Mouse (Mus musculus): ENCODE measurements around the gene Gm11032. TPM values are rescaled to one million over a fixed set of nuclear protein-coding genes. Genes with fewer than 3 reads are reported as not detected.

The Gm11032 gene
- polyA plus RNA-seq, 1 experiment from 2014 or later = not detected

DNA sequence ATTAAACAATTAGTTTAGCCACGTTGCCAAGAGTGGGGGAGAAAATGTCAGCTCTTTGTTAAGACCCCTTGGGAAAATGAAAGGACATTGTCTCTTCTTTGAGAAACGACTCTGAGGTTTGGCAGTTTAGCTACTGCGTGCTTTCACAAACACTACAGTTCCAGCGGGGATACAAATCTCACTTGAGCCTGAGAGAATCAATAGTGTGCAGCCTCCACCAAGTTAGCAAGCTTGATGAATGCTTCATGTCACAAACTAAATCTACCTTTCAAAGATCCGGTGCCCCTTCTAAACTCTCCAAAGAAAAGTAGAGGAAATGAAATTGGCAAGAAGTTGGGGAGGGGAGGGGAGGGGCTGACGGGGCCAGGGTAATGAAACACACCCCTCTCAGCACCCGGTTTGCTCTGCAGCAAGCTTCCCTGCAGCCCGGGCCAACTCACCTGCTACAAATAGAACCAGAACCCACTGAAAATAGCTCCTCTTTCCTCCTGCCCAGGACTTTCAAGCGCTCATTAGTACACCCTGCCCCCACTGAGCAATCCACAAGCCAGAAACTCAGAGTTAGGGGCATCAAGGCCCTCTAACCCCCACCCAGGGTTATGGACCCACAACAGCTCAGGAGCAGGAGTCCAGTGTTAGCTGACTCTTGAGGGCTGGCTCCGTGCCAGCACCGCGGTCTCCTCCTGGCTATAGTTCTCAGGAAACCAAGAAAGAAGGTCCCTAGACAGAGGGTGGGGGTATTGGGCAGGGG lies 17.0 kb upstream of the Gm11032 start:
- peak overlapping the region; percentile 38 for H3K4me2 ChIP-seq
- ATAC-seq = peak; percentile 36; the same call in 1 of the 2 replicates
- no peak overlapping the region for H3K9ac ChIP-seq
- no peaks in the 10 kb centered on the region for H3K9me3 ChIP-seq (replicated peaks)
- 19% methylated on average over 12 of the region's 12 CpGs for WGBS
- H3K36me3 ChIP-seq (ENCODE audit: poor library complexity, severe bottlenecking) = no peaks in the 10 kb centered on the region
- H3K4me1 ChIP-seq = peaks cover 18% of the 10 kb centered on the region
- H3K27ac ChIP-seq = no peak overlapping the region; the same call in 1 of the 2 replicates
- H3K27me3 ChIP-seq = no peaks in the 10 kb centered on the region
- no peak overlapping the region for H3K4me3 ChIP-seq

- Histone ChIP-seq H3K9ac (no peak overlapping the region), H3K4me1 (peaks cover 18% of the 10 kb centered on the region), H3K36me3 (ENCODE audit: poor library complexity, severe bottlenecking) (no peaks in the 10 kb centered on the region), H3K27me3 (no peaks in the 10 kb centered on the region), H3K9me3 (replicated peaks) (no peaks in the 10 kb centered on the region), H3K4me3 (no peak overlapping the region), H3K27ac (no peak overlapping the region), H3K4me2 (no peak overlapping the region)
- WGBS = 74% methylated on average over 6 of the region's 6 CpGs
- ATAC-seq = no peak
Measured at GRCm38 (mm10) chr11:4604441-4604840, 15.4 kb upstream of the Gm11032 start.

GRCm38 (mm10) chr11:4605414-4605813 lies 14.5 kb upstream of the Gm11032 start:
- ATAC-seq = no peak

GRCm38 (mm10) chr11:4606541-4606940 lies 13.3 kb upstream of the Gm11032 start:
- ATAC-seq = no peak
- Histone ChIP-seq H3K27ac (no peak overlapping the region), H3K27me3 (no peaks in the 10 kb centered on the region), H3K4me1 (peaks cover 18% of the 10 kb centered on the region), H3K9ac (no peak overlapping the region), H3K36me3 (ENCODE audit: poor library complexity, severe bottlenecking) (no peaks in the 10 kb centered on the region), H3K4me2 (no peak overlapping the region), H3K4me3 (no peak overlapping the region), H3K9me3 (replicated peaks) (no peaks in the 10 kb centered on the region)
- WGBS = 84% methylated on average over 1 of the region's 1 CpGs

More at GRCm38 (mm10) chr11:4605414-4605813, 14.5 kb upstream of the Gm11032 start:
- Histone ChIP-seq H3K9ac (no peak overlapping the region), H3K4me1 (peaks cover 18% of the 10 kb centered on the region), H3K4me3 (no peak overlapping the region), H3K9me3 (replicated peaks) (no peaks in the 10 kb centered on the region), H3K27me3 (no peaks in the 10 kb centered on the region), H3K27ac (no peak overlapping the region), H3K4me2 (no peak overlapping the region), H3K36me3 (ENCODE audit: poor library complexity, severe bottlenecking) (no peaks in the 10 kb centered on the region)
- WGBS = 59% methylated on average over 7 of the region's 7 CpGs

- Histone ChIP-seq H3K36me3 (ENCODE audit: poor library complexity, severe bottlenecking) (no peaks in the 10 kb centered on the region), H3K27ac (no peak overlapping the region), H3K27me3 (no peaks in the 10 kb centered on the region), H3K4me2 (no peak overlapping the region), H3K9me3 (replicated peaks) (no peaks in the 10 kb centered on the region), H3K4me1 (no peaks in the 10 kb centered on the region), H3K9ac (no peak overlapping the region), H3K4me3 (no peak overlapping the region)
- WGBS = 82% methylated on average over 2 of the region's 2 CpGs
- no peak for ATAC-seq
Measured at GRCm38 (mm10) chr11:4611904-4612303, 8.0 kb upstream of the Gm11032 start.

DNA sequence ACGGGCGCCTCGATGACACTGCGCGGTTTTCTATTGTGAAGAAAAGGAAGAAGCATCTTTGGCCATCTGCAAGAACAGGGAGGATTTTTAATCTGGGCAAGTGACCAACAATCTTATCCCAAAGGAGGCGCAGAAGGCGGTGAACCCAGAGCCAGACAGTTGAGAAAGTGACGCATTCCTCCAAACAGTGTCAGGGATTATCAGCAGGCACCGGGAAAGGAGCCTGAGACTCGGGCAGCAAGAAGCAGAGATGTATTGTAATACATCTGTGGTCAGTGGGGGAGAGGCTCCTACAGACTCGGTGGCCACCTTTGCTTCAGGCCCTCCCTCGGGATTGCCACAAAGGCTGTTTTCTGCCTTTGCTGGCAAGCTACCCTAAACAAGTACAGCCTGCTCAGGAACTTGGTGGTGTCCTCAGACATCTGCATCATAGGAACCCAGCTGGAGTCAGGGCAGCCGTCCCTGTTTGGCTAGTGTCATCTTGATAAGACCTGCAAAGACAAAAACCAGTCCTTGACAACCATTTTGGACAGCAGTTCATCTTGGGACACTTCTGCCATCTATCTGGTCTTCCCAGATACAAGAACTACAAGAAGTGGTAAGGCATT lies 738 bp downstream of the Gm11032 start:
- 60% methylated on average over 13 of the region's 13 CpGs for WGBS
- no peaks in the 10 kb centered on the region for H3K9me3 ChIP-seq (replicated peaks)
- H3K4me1 ChIP-seq = no peaks in the 10 kb centered on the region
- H3K4me2 ChIP-seq = no peak overlapping the region
- no peak overlapping the region for H3K9ac ChIP-seq
- no peaks in the 10 kb centered on the region for H3K27me3 ChIP-seq
- no peak overlapping the region for H3K27ac ChIP-seq
- no peak overlapping the region for H3K4me3 ChIP-seq
- no peaks in the 10 kb centered on the region for H3K36me3 ChIP-seq (ENCODE audit: poor library complexity, severe bottlenecking)
- no peak for ATAC-seq

GRCm38 (mm10) chr11:4621866-4622265 lies 2.0 kb downstream of the Gm11032 start:
- 89% methylated on average over 4 of the region's 4 CpGs for WGBS
- no peaks in the 10 kb centered on the region for H3K27me3 ChIP-seq
- no peak overlapping the region for H3K27ac ChIP-seq
- no peak overlapping the region for H3K4me3 ChIP-seq
- H3K9ac ChIP-seq = no peak overlapping the region
- ATAC-seq = no peak
- H3K36me3 ChIP-seq (ENCODE audit: poor library complexity, severe bottlenecking) = no peaks in the 10 kb centered on the region
- no peaks in the 10 kb centered on the region for H3K9me3 ChIP-seq (replicated peaks)
- H3K4me1 ChIP-seq = no peaks in the 10 kb centered on the region
- H3K4me2 ChIP-seq = no peak overlapping the region

DNA sequence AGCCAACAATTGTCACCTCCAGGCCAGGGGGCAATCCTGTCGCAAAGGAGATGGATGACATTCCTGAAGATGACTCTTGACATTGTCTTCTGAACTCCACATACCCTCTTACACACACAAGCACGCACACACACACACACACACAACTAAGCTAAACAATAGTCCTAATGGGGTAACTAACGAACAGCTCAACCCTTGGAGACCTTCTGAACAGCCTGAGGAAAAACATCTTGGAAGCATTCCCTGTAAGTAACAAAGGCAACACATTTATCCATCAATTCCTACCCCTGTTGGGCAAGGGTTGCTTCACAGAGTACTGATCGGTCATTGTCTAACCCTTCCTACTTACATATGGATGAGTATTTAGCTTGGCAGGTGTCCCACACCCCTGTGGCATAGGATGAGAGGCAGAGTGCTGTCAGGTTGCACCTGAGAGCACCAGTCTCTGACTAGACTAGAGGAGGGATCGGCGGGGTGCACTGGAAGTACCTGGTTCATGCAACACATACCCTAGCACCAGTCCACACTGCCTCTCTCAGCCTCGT lies 2.6 kb downstream of the Gm11032 start:
- Histone ChIP-seq H3K4me3 (no peak overlapping the region), H3K27me3 (no peaks in the 10 kb centered on the region), H3K4me2 (no peak overlapping the region), H3K36me3 (ENCODE audit: poor library complexity, severe bottlenecking) (no peaks in the 10 kb centered on the region), H3K27ac (no peak overlapping the region), H3K4me1 (no peaks in the 10 kb centered on the region; the same call in 1 of the 2 replicates), H3K9me3 (replicated peaks) (no peaks in the 10 kb centered on the region), H3K9ac (no peak overlapping the region)
- ATAC-seq = no peak
- WGBS = 76% methylated on average over 7 of the region's 7 CpGs

DNA sequence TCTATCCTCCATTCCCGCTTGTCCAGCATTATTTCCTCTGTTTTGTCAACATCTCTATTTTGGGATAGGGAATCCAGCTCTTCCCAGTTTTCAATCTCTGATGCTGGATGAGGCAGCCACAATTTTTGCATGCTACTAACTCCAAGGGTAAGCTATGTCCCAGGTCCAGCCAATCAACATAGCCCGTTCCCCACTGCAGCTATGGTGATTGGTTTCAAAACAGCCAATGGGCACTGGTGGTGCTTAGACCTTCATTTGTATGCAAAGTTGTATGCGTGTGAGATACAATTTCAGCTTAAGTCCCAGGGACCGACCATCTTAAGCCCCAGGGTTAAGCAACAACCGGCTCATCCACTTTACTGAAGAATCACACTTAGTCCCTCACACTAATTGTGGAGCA lies 3.1 kb downstream of the Gm11032 start:
- H3K9ac ChIP-seq = no peak overlapping the region
- no peaks in the 10 kb centered on the region for H3K27me3 ChIP-seq
- H3K36me3 ChIP-seq (ENCODE audit: poor library complexity, severe bottlenecking) = no peaks in the 10 kb centered on the region
- H3K4me2 ChIP-seq = no peak overlapping the region
- H3K9me3 ChIP-seq (replicated peaks) = no peaks in the 10 kb centered on the region
- no peaks in the 10 kb centered on the region; the same call in 1 of the 2 replicates for H3K4me1 ChIP-seq
- ATAC-seq = no peak
- H3K27ac ChIP-seq = no peak overlapping the region
- H3K4me3 ChIP-seq = no peak overlapping the region
- WGBS = 54% methylated on average over 5 of the region's 5 CpGs

DNA sequence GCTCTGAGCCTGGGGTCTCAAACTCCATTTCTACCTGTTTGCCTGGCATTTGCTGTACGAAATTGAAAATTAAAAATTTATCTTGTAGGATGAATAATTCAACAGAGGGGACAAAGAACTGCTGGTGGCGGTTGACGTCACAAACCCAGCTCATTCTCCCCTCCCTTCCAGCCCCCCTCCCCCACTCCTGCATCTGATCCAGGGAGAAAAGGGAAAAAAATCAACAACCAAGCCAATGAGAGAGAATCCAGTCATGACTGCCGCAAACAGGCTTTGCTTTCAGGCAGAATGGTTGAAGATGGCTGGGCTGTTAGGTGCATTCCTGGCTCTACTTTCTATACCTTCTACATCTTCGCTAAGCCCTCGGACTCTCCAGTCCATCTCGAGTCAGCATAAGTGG lies 6.1 kb downstream of the Gm11032 start:
- Histone ChIP-seq H3K4me3 (no peak overlapping the region), H3K27me3 (no peaks in the 10 kb centered on the region), H3K27ac (no peak overlapping the region), H3K4me2 (no peak overlapping the region), H3K36me3 (ENCODE audit: poor library complexity, severe bottlenecking) (no peaks in the 10 kb centered on the region), H3K9me3 (replicated peaks) (no peaks in the 10 kb centered on the region), H3K9ac (no peak overlapping the region), H3K4me1 (peaks cover 4% of the 10 kb centered on the region; the same call in 1 of the 2 replicates)
- ATAC-seq = no peak
- WGBS = 72% methylated on average over 7 of the region's 7 CpGs

DNA sequence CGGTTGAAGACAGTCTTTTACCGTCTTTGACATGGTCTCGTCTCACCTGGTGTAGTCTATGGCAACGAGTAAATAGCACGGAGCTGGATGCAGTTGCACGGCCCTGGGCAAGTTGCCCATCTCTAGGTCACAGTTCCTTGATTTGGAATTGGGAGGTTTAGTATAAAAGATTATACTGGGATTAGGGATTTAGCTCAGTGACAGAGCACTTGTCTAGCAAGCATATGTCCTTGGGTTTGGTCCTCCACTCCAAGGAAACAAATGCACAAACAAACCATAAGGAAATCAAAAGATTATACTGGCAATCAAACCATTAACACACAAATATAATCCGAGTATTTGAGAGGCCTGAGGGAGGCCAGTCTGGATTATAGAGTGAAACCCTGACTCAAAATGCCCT lies 7.8 kb downstream of the Gm11032 start:
- Histone ChIP-seq H3K9ac (no peak overlapping the region), H3K4me2 (no peak overlapping the region), H3K27ac (no peak overlapping the region), H3K27me3 (no peaks in the 10 kb centered on the region), H3K4me1 (peaks cover 4% of the 10 kb centered on the region; the same call in 1 of the 2 replicates), H3K9me3 (replicated peaks) (no peaks in the 10 kb centered on the region), H3K36me3 (ENCODE audit: poor library complexity, severe bottlenecking) (no peaks in the 10 kb centered on the region), H3K4me3 (no peak overlapping the region)
- ATAC-seq = no peak
- WGBS = 64% methylated on average over 7 of the region's 7 CpGs

- no peak overlapping the region for H3K9ac ChIP-seq
- no peak overlapping the region for H3K4me3 ChIP-seq
- H3K4me1 ChIP-seq = peaks cover 4% of the 10 kb centered on the region; the same call in 1 of the 2 replicates
- no peaks in the 10 kb centered on the region for H3K9me3 ChIP-seq (replicated peaks)
- WGBS = 42% methylated on average over 8 of the region's 8 CpGs
- ATAC-seq = no peak
- H3K36me3 ChIP-seq (ENCODE audit: poor library complexity, severe bottlenecking) = no peaks in the 10 kb centered on the region
- H3K27ac ChIP-seq = no peak overlapping the region
- H3K27me3 ChIP-seq = no peaks in the 10 kb centered on the region
- no peak overlapping the region for H3K4me2 ChIP-seq
Measured at GRCm38 (mm10) chr11:4629861-4630280, 10.0 kb downstream of the Gm11032 start.

Data from forebrain, embryonic 13.5 days (tissue).